Mouse (Mus musculus) lung, adult 2 months (tissue): ENCODE data around the gene Chrm1.

Experiments used
- CTCF ChIP-seq: fragments of 200-500 bp; IDR thresholded peaks from 2 replicates; pipeline ENCODE4 v1.5.1; 2011; ENCODE audit warnings: mild to moderate bottlenecking, low read length, control low read depth; ENCODE audit not compliant: insufficient read depth
- POLR2A ChIP-seq: fragments of 200-500 bp; IDR thresholded peaks from 2 replicates; pipeline ENCODE4 v1.6.1; 2011; ENCODE audit warnings: low read depth, mild to moderate bottlenecking, control low read depth, low read length, borderline replicate concordance; ENCODE audit errors: extremely low read depth

DNA sequence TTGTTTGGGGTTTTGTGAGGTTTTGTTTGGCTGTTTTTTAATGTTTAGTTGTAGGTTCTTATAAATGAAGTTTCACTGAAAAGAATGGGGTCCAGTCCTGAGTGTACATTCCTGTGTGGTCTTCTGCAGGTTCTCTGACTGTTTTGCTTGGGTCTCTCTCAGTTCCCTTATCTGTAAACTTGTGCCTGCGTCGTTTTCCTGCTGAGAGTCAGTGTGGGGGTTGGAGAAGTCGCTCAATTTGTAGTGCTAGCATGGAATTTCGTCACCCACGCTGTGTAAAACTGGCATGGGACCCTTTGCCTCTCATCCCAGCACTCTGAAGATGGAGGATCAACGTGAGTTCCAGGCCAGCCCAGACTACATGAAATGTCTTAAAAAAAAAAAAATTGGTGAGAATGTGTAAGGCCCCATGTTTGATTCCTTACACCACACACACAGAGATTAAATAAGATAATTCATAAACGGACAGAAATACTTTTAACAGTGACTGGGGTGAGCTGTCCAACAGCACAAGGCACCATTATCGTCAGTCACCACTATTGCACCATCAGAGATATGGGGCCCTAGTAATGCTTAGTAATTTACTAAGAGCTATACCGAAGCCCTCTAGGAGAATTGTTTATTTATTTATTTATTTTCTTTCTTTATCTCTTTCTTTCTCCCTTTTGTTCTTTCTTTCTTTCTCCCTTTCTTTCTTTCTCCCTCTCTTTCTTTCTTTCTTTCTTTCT, 9.9 kb downstream of the Chrm1 start:
- TF ChIP-seq POLR2A (no peak), CTCF (no peak)
